Mouse (Mus musculus) C2C12 (cell line): ENCODE measurements around the gene Lta. TPM values are rescaled to one million over a fixed set of nuclear protein-coding genes. Genes with fewer than 3 reads are reported as not detected.

ENCODE experiments used
- H3K27me3 ChIP-seq: one replicate; pipeline ENCODE4 v1.6.1; 2011; ENCODE audit not compliant: control insufficient read depth, insufficient read depth, insufficient read length
- H3K36me3 ChIP-seq: one replicate; pipeline ENCODE4 v1.6.1; 2011; ENCODE audit not compliant: control insufficient read depth, insufficient read depth
- H3K4me3 ChIP-seq: one replicate; pipeline ENCODE4 v1.5.1; 2011; ENCODE audit warnings: mild to moderate bottlenecking, control low read depth; ENCODE audit not compliant: poor library complexity, insufficient read depth, severe bottlenecking
- H3K79me2 ChIP-seq: one replicate; pipeline ENCODE4 v1.6.1; 2011; ENCODE audit not compliant: control insufficient read depth, insufficient read depth
- H3K79me3 ChIP-seq: one replicate; pipeline ENCODE4 v1.6.1; 2011; ENCODE audit warnings: low read depth, control low read depth
- H3ac ChIP-seq: one replicate; pipeline ENCODE3; 2011; ENCODE audit warnings: low read depth; ENCODE audit not compliant: control insufficient read depth, insufficient read length
- CEBPB ChIP-seq: IDR thresholded peaks from one replicate; pipeline ENCODE4 v1.6.1; 2011; ENCODE audit warnings: low read depth, mild to moderate bottlenecking, control low read depth, moderate library complexity
- CTCF ChIP-seq: IDR thresholded peaks from one replicate; pipeline ENCODE4 v1.5.1; 2011; ENCODE audit not compliant: control insufficient read depth, insufficient read depth, insufficient read length
- FOSL1 ChIP-seq: IDR thresholded peaks from one replicate; pipeline ENCODE4 v1.8.0; 2011; ENCODE audit warnings: mild to moderate bottlenecking, low read length; ENCODE audit not compliant: poor library complexity, insufficient read depth, severe bottlenecking
- MAX ChIP-seq: IDR thresholded peaks from one replicate; pipeline ENCODE4 v1.6.1; 2011; ENCODE audit warnings: mild to moderate bottlenecking, control low read depth
- MYOD1 ChIP-seq: IDR thresholded peaks from one replicate; pipeline ENCODE4 v1.6.1; 2011; ENCODE audit warnings: low read depth; ENCODE audit not compliant: control insufficient read depth, insufficient read length
- MYOG ChIP-seq: IDR thresholded peaks from one replicate; pipeline ENCODE4 v1.6.1; 2011; ENCODE audit not compliant: control insufficient read depth, insufficient read length; ENCODE audit errors: extremely low read depth
- USF1 ChIP-seq: IDR thresholded peaks from one replicate; pipeline ENCODE4 v1.6.1; 2011; ENCODE audit warnings: low read depth, mild to moderate bottlenecking, control low read depth, moderate library complexity
- polyA plus RNA-seq: library from polyadenylated mRNA; unstranded; fragments of >200 nt; fragmentation: generic; extraction: Trizol; gene quantifications from one replicate; pipeline ENCODE4 v1.2.1, GENCODE M21; 2012; ENCODE audit warnings: missing spikeins

Lta gene
- polyA plus RNA-seq, 1 experiment: 0.07 TPM

DNA sequence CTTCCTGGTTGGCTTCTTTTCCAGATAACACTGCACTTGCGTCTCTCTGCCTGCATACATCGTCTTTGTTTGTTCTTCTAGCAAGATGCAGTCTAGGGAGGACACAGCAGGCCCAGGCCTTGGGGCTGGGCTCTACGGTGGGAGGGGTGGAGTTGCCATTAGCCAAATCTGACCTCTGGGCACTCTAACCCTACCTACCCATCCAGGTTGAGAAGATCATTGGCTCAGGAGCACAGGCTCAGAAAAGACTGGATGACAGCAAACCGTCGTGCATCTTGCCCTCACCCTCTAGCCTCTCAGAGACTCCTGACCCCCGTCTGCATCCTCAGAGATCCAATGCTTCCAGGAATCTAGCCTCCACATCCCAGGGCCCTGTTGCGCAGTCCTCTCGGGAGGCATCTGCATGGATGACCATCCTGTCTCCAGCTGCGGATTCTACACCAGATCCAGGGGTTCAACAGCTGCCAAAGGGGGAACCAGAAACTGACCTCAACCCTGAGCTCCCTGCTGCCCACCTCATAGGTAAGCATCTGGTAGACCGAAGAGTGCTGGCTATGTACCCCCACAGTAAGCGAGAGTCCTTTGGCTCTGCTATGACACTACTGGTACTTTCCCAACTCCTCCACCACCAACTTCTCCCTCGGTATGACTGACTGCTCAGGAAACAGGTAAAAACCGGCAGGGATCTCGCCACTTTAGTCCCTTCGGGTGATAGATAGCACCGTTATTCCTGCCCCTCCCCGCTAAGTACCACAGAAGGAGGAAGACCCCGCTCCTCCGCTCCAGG lies 10.1 kb downstream of the Lta start:
- Histone ChIP-seq H3K27me3 (no peaks in the 10 kb centered on the region), H3K4me3 (no peak overlapping the region)
- TF ChIP-seq MYOD1: no peak
- no peak for TF ChIP-seq MYOG
- no peak for TF ChIP-seq FOSL1
- TF ChIP-seq CEBPB: no peak
- TF ChIP-seq MAX: no peak
- TF ChIP-seq CTCF: no peak
- TF ChIP-seq USF1: no peak

DNA sequence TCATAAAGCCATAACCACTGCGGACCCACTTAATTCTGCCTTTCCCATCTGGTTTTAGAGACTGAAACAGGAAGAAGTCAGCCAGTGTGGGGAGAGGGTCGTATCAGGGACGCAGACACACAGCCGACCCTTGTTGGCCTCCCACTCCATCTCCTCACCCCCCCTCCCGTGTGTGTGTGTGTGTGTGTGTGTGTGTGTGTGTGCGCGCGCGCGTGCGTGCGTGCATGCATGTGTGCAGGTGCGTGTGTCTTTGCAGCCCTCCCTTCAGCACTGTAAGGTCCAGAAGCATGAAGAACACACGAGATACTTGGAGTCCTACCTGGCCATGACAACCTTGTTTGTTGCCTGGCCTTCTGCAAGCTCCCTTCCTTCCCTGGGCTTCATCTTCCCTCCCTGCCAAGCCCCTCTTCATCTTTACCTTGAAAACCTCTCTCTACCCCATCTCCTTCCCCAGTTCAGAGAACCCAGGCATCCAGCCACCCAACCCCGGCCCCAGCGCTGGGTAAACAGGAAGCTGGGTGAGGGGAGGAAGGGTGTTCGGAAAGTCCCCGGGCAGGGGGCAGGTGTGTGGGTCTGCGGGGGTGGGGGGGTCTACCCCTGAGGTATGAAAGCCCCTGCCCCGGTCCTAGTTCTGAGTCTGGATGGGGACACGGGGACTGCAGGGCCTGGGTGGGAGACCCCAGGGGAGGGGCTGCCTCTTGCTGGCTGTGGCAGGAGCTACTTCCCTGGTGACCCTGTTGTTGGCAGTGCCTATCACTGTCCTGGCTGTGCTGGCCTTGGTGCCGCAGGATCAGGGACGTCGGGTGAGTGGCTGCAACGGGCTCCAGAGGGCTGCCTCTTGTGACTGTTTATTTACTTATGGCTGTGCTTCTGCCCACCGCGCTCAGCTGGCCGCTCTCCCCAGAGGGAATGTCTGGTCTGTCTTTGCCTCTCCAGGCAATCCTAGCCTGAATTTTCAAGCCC lies 11.0 kb downstream of the Lta start, which contains the start of gene Ltb:
TSS of gene Ltb (plus strand) at position 559 of the 963 bp plus-strand sequence.
- Histone ChIP-seq H3K79me2 (no peaks in the 10 kb centered on the region), H3K4me3 (no peak within 1 kb of the TSS), H3K27me3 (no peaks in the 10 kb centered on the region), H3ac (no peak within 1 kb of the TSS), H3K36me3 (no peaks in the 10 kb centered on the region), H3K79me3 (no peaks in the 10 kb centered on the region)
- TF ChIP-seq USF1 (no peak), MAX (no peak)

More for the DNA sequence above, 10.1 kb downstream of the Lta start:
- no peaks in the 10 kb centered on the region for H3K79me3 ChIP-seq
- no peaks in the 10 kb centered on the region for H3K79me2 ChIP-seq
- no peaks in the 10 kb centered on the region for H3K36me3 ChIP-seq
- H3ac ChIP-seq: no peak overlapping the region

DNA sequence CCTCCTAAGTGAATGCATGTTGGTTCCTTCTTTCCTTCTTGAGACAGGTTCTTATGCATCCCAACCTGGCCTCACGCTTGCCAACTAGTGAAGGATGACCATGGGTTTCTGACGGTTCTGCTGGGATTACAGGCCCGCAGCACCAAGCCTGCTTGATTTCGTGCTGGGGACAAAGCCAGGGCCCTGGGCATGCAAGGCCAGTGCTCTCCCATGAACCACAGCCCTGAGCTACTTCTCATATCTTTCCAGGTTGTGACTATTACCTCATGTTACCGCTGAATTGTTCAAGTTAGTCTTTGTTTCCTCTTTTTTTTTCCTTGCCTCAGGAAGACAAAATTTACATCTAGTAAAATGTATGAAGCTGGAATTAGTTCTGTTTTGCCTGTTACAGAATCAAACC lies 12.2 kb downstream of the Lta start:
- H3K79me3 ChIP-seq: no peaks in the 10 kb centered on the region
- TF ChIP-seq MYOD1 (no peak), CEBPB (no peak), CTCF (no peak), USF1 (no peak), FOSL1 (no peak), MYOG (no peak), MAX (no peak)
- no peak overlapping the region for H3ac ChIP-seq
- no peaks in the 10 kb centered on the region for H3K36me3 ChIP-seq
- H3K27me3 ChIP-seq: no peaks in the 10 kb centered on the region
- no peaks in the 10 kb centered on the region for H3K79me2 ChIP-seq
- H3K4me3 ChIP-seq: no peak overlapping the region

DNA sequence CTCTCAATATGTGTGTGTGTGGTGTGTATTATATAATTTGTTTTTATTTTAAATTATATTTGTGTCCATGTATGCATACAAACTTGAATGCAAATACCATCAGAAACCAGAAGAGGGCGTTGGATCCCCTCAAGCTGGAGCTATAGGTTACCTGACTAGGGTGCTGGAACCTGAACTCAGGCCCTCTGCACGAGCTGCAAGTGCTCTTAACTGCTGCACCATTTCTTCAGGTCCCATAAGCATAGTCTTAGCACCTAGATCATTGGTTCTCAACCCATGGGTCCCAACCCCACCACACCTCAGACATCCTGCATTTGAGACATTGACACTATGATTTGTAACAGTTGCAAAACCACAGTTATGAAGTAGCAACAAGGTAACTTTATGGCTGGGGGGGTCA lies 13.4 kb downstream of the Lta start:
- H3K79me2 ChIP-seq: no peaks in the 10 kb centered on the region
- H3K79me3 ChIP-seq: no peaks in the 10 kb centered on the region
- TF ChIP-seq FOSL1: no peak
- TF ChIP-seq USF1: no peak
- TF ChIP-seq CEBPB: no peak
- no peaks in the 10 kb centered on the region for H3K36me3 ChIP-seq
- no peak overlapping the region for H3K4me3 ChIP-seq
- H3ac ChIP-seq: no peak overlapping the region
- no peaks in the 10 kb centered on the region for H3K27me3 ChIP-seq

DNA sequence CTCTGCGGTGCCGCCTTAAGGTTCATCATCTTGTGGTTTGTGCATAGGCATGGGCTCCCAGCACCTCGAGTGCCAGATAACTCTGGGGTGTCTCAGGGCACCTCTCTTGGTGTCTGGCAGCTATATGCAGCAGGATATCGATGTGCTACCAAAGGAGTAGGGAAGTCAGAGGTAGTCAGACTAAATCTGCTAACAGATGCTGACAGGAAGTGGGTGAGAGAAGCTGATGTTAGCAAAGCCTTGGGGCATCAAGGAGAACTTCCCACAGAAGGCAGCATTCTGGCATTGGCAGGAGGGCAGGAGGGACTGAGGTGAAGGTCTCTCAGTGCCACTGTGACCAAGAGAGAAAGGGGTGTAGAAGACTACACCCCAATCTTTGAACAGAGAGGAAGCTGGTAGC lies 15.1 kb downstream of the Lta start:
- H3K79me2 ChIP-seq: no peaks in the 10 kb centered on the region
- no peaks in the 10 kb centered on the region for H3K36me3 ChIP-seq
- TF ChIP-seq CEBPB (no peak), CTCF (no peak), FOSL1 (no peak), MYOG (no peak), MYOD1 (no peak), USF1 (no peak), MAX (no peak)
- H3K79me3 ChIP-seq: no peaks in the 10 kb centered on the region
- no peak overlapping the region for H3K4me3 ChIP-seq
- no peaks in the 10 kb centered on the region for H3K27me3 ChIP-seq
- H3ac ChIP-seq: no peak overlapping the region

DNA sequence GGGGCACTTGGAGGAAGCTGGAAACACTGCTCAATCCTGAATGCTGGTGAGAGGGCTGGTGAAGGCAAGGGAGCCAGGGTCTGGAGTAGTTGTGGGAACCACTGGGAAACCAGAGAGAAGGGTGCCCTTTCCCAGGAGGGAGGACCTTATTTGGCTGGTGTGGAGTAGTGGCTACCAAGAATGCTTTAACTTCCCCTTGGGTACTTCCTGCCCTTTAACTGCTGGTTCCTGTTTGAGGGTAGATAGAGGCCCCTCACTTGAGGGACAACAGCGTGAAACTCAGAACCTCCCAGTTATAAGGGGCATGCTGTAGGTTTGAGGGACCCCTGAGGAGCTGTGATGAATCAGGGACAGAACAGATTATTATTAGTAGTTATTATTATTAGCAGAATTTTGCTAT lies 16.0 kb downstream of the Lta start:
- Histone ChIP-seq H3K79me3 (no peaks in the 10 kb centered on the region), H3K27me3 (no peaks in the 10 kb centered on the region)
- TF ChIP-seq CEBPB (no peak), CTCF (no peak), FOSL1 (no peak), USF1 (no peak), MYOD1 (no peak), MYOG (no peak), MAX (no peak)

More for the DNA sequence above, 16.0 kb downstream of the Lta start:
- H3K36me3 ChIP-seq: no peaks in the 10 kb centered on the region
- H3K4me3 ChIP-seq: no peak overlapping the region
- no peaks in the 10 kb centered on the region for H3K79me2 ChIP-seq
- H3ac ChIP-seq: no peak overlapping the region
